Mouse (Mus musculus) bone marrow, adult 2 months (tissue): ENCODE data around the gene Tmem231.

Source experiments
- CTCF ChIP-seq: fragments of 200-500 bp; IDR thresholded peaks from 2 replicates; pipeline ENCODE4 v1.5.1; 2011; ENCODE audit warnings: low read length, control low read depth; ENCODE audit not compliant: control insufficient read depth, insufficient read depth
- POLR2A ChIP-seq: fragments of 200-500 bp; IDR thresholded peaks from 2 replicates; pipeline ENCODE4 v1.6.1; 2011; ENCODE audit warnings: low read depth, mild to moderate bottlenecking, control low read depth, low read length, borderline replicate concordance; ENCODE audit not compliant: control insufficient read depth

- TF ChIP-seq CTCF, result no peak
- no peak for TF ChIP-seq POLR2A
Measured at GRCm38 (mm10) chr8:111870379-111870778, 63.3 kb downstream of the Tmem231 start.
